Mouse (Mus musculus) spleen, adult 10 weeks (tissue): ENCODE data around the gene Plekhg1. TPM values are rescaled to one million over a fixed set of nuclear protein-coding genes. Genes with fewer than 3 reads are reported as not detected.

Experiments used
- polyA plus RNA-seq: library from polyadenylated mRNA; stranded (reverse); fragments of 350-450 nt; fragmentation: Illumina TruSeq; extraction: RNeasy Lipid Tissue Mini Kit (QIAGEN cat#74804); gene quantifications from one replicate; pipeline ENCODE4 v1.2.3, GENCODE M21; 2015; ENCODE audit warnings: low replicate concordance; ENCODE audit not compliant: insufficient read depth

The Plekhg1 gene
- polyA plus RNA-seq = 8.9 TPM

DNA sequence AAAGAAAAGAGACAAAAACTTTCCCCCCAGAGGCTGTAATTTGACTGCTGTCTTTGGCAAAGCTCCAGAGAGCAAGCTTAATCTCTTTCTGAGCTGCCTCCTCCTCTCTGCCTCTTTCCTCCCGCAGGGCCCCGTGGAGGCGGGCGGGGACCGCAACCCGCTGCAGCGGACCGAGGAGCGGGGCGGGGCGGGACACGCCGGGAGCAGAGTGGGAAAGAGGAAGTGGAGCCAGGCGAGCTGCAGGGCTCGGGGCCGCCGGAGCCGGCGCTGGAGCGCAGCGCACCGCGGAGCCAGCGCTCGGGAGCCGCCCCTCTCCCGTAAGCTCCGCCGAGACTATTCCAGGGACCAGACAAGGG lies at the start of gene Plekhg1:
Gene Plekhg1, plus strand, starts transcription at position 217 of the 356 bp plus-strand sequence.

DNA sequence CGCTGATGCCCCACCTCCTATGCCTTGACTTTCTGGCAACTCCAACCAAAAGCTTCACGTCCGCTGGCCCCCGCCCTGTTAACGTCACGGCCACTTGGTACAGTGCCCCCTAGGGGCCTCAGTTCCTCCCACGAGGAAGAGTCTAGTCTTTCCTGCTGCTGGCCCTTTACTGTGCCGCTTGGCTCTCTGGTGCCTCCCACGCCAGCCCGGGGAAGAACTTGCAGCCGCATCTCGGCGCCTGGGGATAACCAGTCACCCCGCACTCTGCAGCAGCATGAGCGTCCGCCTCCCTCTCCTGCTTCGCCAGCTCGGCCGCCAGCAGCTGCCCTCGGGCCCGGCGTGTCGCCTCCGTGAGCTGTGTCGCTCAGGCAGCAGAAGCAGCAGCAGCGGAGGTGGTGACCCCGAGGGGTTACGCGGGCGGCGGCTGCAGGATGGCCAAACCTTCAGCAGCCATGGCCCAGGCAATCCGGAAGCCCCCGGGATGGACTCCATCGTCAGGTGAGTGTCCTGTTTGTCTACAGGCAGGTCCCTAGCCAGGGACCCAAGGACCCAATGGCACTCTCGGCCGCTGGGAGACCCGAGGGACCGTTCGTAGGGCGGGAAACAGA lies 232.9 kb downstream of the Plekhg1 start, which contains the start of gene Mthfd1l:
Gene Mthfd1l, plus strand, starts transcription at position 138 of the 608 bp plus-strand sequence.

Other genes with a start within 250 kb of the Plekhg1 start
- not detected for gene Iyd, start 200.1 kb upstream of the Plekhg1 start, polyA plus RNA-seq
- gene Mthfd1l, start 232.8 kb downstream of the Plekhg1 start, polyA plus RNA-seq = 18.7 TPM